Mouse (Mus musculus) activated CD4-positive, CD25-positive, alpha-beta regulatory T cell, adult 4 months (primary cell): Measurements from ENCODE around the gene Ttc21b. TPM values are rescaled to one million over a fixed set of nuclear protein-coding genes. Genes with fewer than 3 reads are reported as not detected.
"Not testable (repeated sequence)": the region's sequence is repeated elsewhere in the genome, so short reads cannot be mapped to it uniquely, and the experiment has no call there.

ENCODE experiments used
- ATAC-seq: one replicate; pipeline ENCODE4 v1.8.0; 2017
- polyA plus RNA-seq, 2 experiments: library from polyadenylated mRNA; unstranded; fragments of 100-300 nt; shearing (Covaris generic); gene quantifications; one replicate each; pipeline ENCODE4 v1.2.1; 2017

Ttc21b gene
- polyA plus RNA-seq = 1 to 10 TPM; 4.0 to 5.1 TPM

DNA sequence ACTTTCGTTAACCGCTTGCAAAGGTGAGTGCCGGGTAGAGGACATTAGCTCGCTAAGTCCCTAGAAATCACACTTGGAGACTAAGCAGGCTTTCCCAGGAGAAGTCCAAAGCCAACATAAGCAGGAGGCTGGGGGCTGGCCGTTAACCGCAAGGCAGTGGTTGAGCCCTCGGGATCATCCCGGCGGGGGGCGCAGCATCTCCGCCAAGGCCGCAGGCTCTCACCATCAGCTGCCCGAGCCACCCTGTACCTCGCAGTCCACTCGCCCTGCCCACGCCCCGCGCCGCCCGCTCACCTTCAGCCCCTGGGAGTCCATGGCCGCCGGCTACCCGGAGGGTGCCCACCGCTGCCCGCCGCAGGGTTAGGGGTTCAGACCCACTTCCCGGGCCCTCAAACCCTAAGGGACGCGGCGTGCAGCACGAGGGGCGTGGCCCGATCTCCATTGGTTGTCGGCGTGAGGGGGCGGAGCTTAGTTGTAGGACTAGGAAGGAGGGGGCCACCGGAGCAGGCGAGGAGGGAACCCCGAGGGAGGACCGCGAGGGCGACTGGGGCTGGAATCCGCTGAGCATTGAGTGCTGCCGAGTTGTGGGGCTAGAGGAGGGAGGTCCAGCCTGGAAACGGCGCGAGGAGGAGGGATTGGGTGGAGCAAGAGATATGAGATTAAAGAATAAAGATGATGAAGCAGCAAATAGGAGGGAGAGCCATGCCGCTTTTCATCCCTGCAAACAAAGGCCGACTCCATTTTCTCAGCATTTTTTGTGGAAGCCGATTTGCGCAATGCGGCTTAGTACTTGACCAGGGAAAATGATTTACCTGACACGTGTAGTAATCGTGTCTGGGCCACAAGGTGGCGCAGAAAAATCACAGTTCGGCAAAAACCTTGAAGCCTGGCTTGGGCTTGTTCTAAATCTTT, at the start of gene Ttc21b:
Gene Ttc21b, minus strand, starts transcription at position 398 of the 912 bp plus-strand sequence.
- peak; percentile 98 for ATAC-seq

DNA sequence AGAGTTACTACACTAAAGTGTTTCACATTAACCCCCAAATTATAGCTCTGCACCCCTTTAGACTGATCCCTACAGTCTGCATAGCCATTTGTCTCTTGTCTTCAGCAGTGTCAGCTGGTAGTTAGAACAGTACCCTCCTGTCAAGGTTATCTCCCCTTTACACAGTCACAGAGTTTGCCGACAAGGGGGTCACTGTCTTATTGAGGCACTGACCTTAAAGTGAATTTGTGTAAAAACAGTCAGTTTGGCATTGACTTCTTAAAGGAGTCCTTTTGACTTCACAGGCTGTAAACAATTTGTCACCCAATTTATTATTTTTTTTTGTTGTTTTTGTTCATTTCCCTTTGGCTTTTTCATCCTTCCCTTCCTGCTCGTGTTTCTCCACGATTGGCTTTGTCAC, 16.1 kb upstream of the Ttc21b start:
- ATAC-seq = no peak

DNA sequence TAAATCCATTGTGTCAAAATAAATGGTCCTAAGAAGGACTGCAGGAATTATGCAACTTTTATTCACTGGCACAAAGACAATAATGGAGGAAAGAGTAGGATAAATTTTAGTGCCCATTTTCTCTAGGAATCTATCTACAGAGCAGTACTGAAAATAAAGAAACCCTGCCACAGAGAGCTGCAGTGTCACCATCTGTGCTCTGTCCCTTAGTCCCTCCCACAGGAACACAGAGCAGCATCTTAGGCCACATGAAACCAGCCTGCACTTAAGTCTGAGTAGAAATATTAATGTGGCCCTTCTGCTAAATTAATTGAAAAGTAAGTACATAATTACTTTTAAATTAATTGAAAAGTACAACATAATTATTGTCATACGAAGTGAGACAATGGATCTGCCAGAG, 12.4 kb downstream of the Ttc21b start:
- ATAC-seq = no peak

DNA sequence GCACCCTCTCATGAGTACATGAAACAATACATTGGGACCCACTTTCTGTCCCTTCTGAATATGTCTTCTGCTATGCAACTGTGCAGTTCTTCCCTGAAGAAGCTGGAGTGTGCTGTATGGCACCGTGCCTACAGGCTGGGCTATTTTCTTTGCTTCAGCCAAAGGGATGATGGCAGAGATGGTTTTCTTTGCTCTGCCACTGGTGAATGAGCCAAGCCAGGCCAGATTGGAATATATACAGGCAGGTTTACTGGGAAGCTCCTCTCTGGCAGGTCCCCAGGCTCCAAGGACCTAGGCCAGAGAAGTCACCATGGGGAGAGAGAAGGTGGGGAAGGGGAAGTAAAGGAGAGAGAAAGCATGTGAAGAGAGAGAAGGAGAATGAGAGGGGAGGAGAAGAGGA, 16.1 kb downstream of the Ttc21b start:
- no peak for ATAC-seq

GRCm38 (mm10) chr2:66238886-66239285, 17.5 kb downstream of the Ttc21b start:
- no peak for ATAC-seq

GRCm38 (mm10) chr2:66220954-66221353, 35.5 kb downstream of the Ttc21b start:
- no peak for ATAC-seq

- no peak for ATAC-seq
These were observed 46.5 kb downstream of the Ttc21b start for GRCm38 (mm10) chr2:66209875-66210274.

- ATAC-seq = no peak
These were observed 47.1 kb downstream of the Ttc21b start for GRCm38 (mm10) chr2:66209353-66209752.

GRCm38 (mm10) chr2:66206796-66207195, 49.6 kb downstream of the Ttc21b start:
- no peak for ATAC-seq

DNA sequence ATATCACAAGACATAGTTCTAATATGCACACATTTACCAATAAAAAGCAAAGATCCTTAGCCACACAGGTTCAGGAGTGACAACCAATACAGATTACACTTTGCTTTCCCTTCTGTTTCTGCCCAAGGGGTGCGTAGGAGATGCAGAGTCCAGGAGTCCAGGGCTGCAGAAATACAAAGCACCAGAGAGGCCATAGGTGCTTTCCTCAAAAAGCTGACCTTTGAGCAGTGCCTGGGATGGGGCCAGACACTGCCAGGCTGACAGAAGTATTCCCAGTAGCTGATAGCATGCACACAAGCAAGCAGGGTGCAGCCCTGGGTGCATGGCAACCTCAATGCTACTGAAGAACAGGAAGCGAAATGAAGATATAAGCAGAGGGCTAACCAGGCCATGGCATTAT, 52.2 kb downstream of the Ttc21b start:
- no peak for ATAC-seq

GRCm38 (mm10) chr2:66200195-66200594, 56.2 kb downstream of the Ttc21b start:
- no peak for ATAC-seq

GRCm38 (mm10) chr2:66191691-66192100, 64.7 kb downstream of the Ttc21b start:
- ATAC-seq = peak; percentile 62

DNA sequence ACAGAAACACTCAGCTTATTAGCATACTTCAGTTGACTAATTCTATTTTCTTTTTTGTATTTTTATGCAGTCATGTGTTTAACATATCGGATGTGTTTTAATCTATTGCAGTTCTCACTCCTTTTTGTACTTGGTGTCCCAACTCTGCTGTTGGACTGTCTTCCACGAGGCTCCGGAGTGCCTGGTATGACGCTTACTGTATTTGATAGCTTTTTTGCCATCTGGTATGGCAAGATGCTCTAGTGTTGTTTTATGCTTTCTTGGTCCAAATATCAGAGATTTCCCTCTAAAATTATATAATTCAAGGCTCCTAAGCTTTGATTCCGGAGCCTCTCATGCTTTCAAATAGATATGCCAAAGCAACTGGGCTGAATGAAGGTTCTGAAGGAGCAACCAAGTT, 66.3 kb downstream of the Ttc21b start:
- ATAC-seq = no peak

- ATAC-seq = not testable (repeated sequence)
These were observed 67.2 kb downstream of the Ttc21b start for GRCm38 (mm10) chr2:66189197-66189596.

DNA sequence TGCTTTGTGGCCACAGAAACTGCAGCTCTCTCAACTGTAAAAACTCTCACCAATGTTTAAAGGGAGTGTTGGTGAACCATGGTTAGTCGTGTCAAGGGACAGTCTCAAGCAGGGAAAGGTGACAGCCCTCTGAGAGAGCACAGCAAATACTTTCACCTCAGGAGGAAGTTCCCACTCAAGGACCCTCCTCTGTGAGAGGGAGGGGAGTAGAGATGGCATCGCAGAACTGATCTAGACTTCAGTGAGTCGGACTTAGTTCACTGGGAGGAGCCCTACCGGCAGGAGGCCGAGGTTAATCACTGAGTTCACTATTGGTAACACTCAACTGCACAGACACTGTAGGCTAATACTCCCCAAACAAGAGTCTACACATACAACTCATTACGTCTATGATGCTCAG, 68.9 kb downstream of the Ttc21b start:
- ATAC-seq = no peak

- peak; percentile 76 for ATAC-seq
These were observed 71.8 kb downstream of the Ttc21b start for GRCm38 (mm10) chr2:66184431-66185164.

- no peak for ATAC-seq
These were observed 76.1 kb downstream of the Ttc21b start for GRCm38 (mm10) chr2:66180293-66180692.

- ATAC-seq = no peak
These were observed 76.6 kb downstream of the Ttc21b start for GRCm38 (mm10) chr2:66179782-66180181.

- no peak for ATAC-seq
These were observed 77.6 kb downstream of the Ttc21b start for GRCm38 (mm10) chr2:66178848-66179215.

GRCm38 (mm10) chr2:66177886-66178847, 78.2 kb downstream of the Ttc21b start:
- ATAC-seq = no peak

DNA sequence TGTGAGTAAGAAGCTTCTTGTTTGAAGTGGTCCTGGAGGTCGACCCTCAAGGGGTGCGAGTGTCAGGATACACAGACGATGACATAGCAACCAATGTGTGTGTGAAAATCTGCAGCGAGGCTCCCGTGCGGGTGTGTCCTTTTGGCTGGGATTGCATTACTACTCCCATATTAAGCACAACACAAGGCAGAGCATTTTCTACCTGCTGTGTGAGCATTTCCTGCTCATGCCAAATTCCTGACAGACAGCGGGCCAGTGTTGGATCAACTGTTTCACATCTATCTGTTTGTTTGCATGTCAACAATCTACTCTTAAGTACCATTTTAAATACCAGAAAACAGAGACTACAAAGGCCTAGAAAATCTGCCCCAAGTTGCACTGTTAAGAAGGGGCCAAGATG, 79.4 kb downstream of the Ttc21b start:
- no peak for ATAC-seq

GRCm38 (mm10) chr2:66173134-66173533, 83.3 kb downstream of the Ttc21b start:
- no peak for ATAC-seq

DNA sequence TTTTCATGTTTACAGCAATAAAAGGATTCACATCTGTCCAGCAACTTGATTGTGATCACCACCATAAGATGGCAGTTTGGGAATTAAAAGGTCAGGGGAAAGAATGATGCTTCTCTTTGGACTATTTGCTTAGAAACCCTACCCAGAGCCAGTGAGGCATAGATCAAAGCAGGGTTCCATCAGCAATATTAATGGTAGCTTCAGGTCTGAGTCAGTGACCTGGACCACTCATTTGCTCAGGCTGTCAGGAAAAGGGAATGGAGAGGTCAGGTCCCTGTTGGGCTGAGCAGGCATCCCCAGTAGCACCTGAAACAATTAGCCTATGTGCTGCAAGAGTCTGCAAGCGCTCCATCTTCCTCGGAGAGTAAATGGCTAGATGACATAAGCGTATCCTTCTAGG, 84.8 kb downstream of the Ttc21b start:
- no peak for ATAC-seq
